Mouse (Mus musculus): Measurements from ENCODE around the gene Habp4. TPM values are rescaled to one million over a fixed set of nuclear protein-coding genes. Genes with fewer than 3 reads are reported as not detected.

Habp4 gene
- total RNA-seq, 2 experiments from 2014 or later, result 5.4 to 7.7 TPM

- ATAC-seq (replicated peaks; ENCODE audit: low FRiP score, low TSS enrichment, poor library complexity, severe bottlenecking), result no peak
Measured at GRCm38 (mm10) chr13:64225738-64226137, 64.1 kb downstream of the Habp4 start.

GRCm38 (mm10) chr13:64226725-64227124 is 65.1 kb downstream of the Habp4 start:
- no peak for ATAC-seq (replicated peaks; ENCODE audit: low FRiP score, low TSS enrichment, poor library complexity, severe bottlenecking)

GRCm38 (mm10) chr13:64233139-64233538 is 71.5 kb downstream of the Habp4 start:
- no peak for ATAC-seq (replicated peaks; ENCODE audit: low FRiP score, low TSS enrichment, poor library complexity, severe bottlenecking)

- no peak for ATAC-seq (replicated peaks; ENCODE audit: low FRiP score, low TSS enrichment, poor library complexity, severe bottlenecking)
Measured at GRCm38 (mm10) chr13:64235062-64235715, 73.6 kb downstream of the Habp4 start.

GRCm38 (mm10) chr13:64235777-64236176 is 74.2 kb downstream of the Habp4 start:
- no peak for ATAC-seq (replicated peaks; ENCODE audit: low FRiP score, low TSS enrichment, poor library complexity, severe bottlenecking)

Other genes starting within 250 kb of the Habp4 start
- gene Hsd17b3, start 72.6 kb upstream of the Habp4 start, total RNA-seq (2014; fragmentation: Nextera tagmentation), result not detected in 2 replicates
- not detected in 2 replicates for gene Hsd17b3, start 72.6 kb upstream of the Habp4 start, total RNA-seq (2017)
- gene Slc35d2, start 32.5 kb upstream of the Habp4 start, total RNA-seq (2014; fragmentation: Nextera tagmentation), result 1.2 and 1.6 TPM in 2 replicates
- gene Slc35d2, start 32.5 kb upstream of the Habp4 start, total RNA-seq (2017), result 3.0 and 11.7 TPM in 2 replicates
- gene Zfp367, start 8.6 kb upstream of the Habp4 start, total RNA-seq (2014; fragmentation: Nextera tagmentation), result 30.2 and 40.8 TPM in 2 replicates
- gene Zfp367, start 8.6 kb upstream of the Habp4 start, total RNA-seq (2017), result 55.3 and 62.6 TPM in 2 replicates
- 1.9 and 2.9 TPM in 2 replicates for gene Cdc14b, start 113.5 kb downstream of the Habp4 start, total RNA-seq (2014; fragmentation: Nextera tagmentation)
- gene Cdc14b, start 113.5 kb downstream of the Habp4 start, total RNA-seq (2017), result 0.50 and 4.8 TPM in 2 replicates
- gene Aaed1, start 150.9 kb downstream of the Habp4 start, total RNA-seq (2014; fragmentation: Nextera tagmentation), result 20.4 and 26.9 TPM in 2 replicates
- 56.5 and 65.2 TPM in 2 replicates for gene Aaed1, start 150.9 kb downstream of the Habp4 start, total RNA-seq (2017)
- 16.2 and 27.8 TPM in 2 replicates for gene Ctsl, start 209.1 kb downstream of the Habp4 start, total RNA-seq (2014; fragmentation: Nextera tagmentation)
- gene Ctsl, start 209.1 kb downstream of the Habp4 start, total RNA-seq (2017), result 53.0 and 118 TPM in 2 replicates

Data from megakaryocyte-erythroid progenitor cell, adult 5-6 weeks (primary cell).